Mouse (Mus musculus) megakaryocyte, embryonic 14.5 days (primary cell): ENCODE data around the gene Wnt7b.

Experiments
- FLI1 ChIP-seq: IDR thresholded peaks from 2 replicates; pipeline ENCODE4 v1.6.1; 2012; ENCODE audit warnings: low read length, inconsistent platforms, mixed read lengths
- GATA1 ChIP-seq: IDR thresholded peaks from 3 replicates; pipeline ENCODE4 v1.6.1; 2012; ENCODE audit warnings: mixed read lengths, low read length, inconsistent platforms, borderline replicate concordance

- TF ChIP-seq GATA1 (no peak), FLI1 (no peak)
These were observed 75.6 kb downstream of the Wnt7b start for GRCm38 (mm10) chr15:85506680-85507079.
